Mouse (Mus musculus) intestine, postnatal 0 days (tissue): ENCODE results near the gene Lamc1. TPM values are rescaled to one million over a fixed set of nuclear protein-coding genes. Genes with fewer than 3 reads are reported as not detected.

Experiments used
- ATAC-seq: fragments of 200-750 bp; cut with Nextera tagmentation; 2 replicates; pipeline ENCODE4 v1.8.0; 2017; ENCODE audit warnings: mild to moderate bottlenecking, moderate TSS enrichment, moderate library complexity
- H3K27ac ChIP-seq: fragments of 300-500 bp; sonication (generic); 2 replicates; pipeline ENCODE4 v1.5.1; 2014; ENCODE audit warnings: mild to moderate bottlenecking, low read depth, low read length, moderate library complexity
- H3K27me3 ChIP-seq: fragments of 300-500 bp; sonication (generic); replicated peaks from 2 replicates; pipeline ENCODE4 v1.6.1; 2014; ENCODE audit warnings: low read length, mixed read lengths; ENCODE audit not compliant: control insufficient read depth, insufficient read depth
- H3K36me3 ChIP-seq: fragments of 300-500 bp; sonication (generic); 2 replicates; pipeline ENCODE4 v1.6.1; 2014; ENCODE audit warnings: mild to moderate bottlenecking, moderate library complexity; ENCODE audit not compliant: control insufficient read depth, insufficient read depth
- H3K4me1 ChIP-seq: fragments of 300-500 bp; sonication (generic); replicated peaks from 2 replicates; pipeline ENCODE4 v1.6.1; 2014; ENCODE audit warnings: antibody characterized with exemption, low read length, mixed read lengths; ENCODE audit not compliant: control insufficient read depth, insufficient read depth
- H3K4me2 ChIP-seq: fragments of 300-500 bp; sonication (generic); replicated peaks from 2 replicates; pipeline ENCODE4 v1.6.1; 2014; ENCODE audit warnings: low read depth, mild to moderate bottlenecking, moderate library complexity
- H3K4me3 ChIP-seq: fragments of 300-500 bp; sonication (generic); 2 replicates; pipeline ENCODE4 v1.5.1; 2014; ENCODE audit warnings: low read depth, low read length
- H3K9ac ChIP-seq: fragments of 300-500 bp; sonication (generic); 2 replicates; pipeline ENCODE4 v1.6.1; 2014; ENCODE audit warnings: mild to moderate bottlenecking, low read depth, low read length
- H3K9me3 ChIP-seq: fragments of 300-500 bp; sonication (generic); 2 replicates; pipeline ENCODE4 v1.6.1; 2016; ENCODE audit warnings: mixed run types; ENCODE audit not compliant: control insufficient read depth
- CTCF ChIP-seq: sonication (generic); IDR thresholded peaks from 2 replicates; pipeline ENCODE4 v1.5.1; 2016; ENCODE audit warnings: low read depth, mild to moderate bottlenecking, control low read depth, antibody characterized with exemption, moderate library complexity
- WGBS: fragments of 180-500 bp; shearing (Covaris S2); extraction: QIAGEN DNeasy Blood & Tissue Kit; methylation state at CpG from one replicate; pipeline ENCODE4 v1.1.7; 2014; 5-methylcytosine and 5-hydroxymethylcytosine counted together
- polyA plus RNA-seq: library from polyadenylated mRNA; unstranded; fragments of >200 nt; fragmentation: Nextera tagmentation; extraction: Ambion mirVana; gene quantifications from 2 replicates; pipeline ENCODE4 v1.2.1, GENCODE M21; 2015

The Lamc1 gene
- polyA plus RNA-seq, 1 experiment from 2014 or later = 39.2 TPM

GRCm38 (mm10) chr1:153274611-153275010 is 58.0 kb downstream of the Lamc1 start:
- H3K27me3 ChIP-seq = no peaks in the 10 kb centered on the region
- H3K36me3 ChIP-seq = no peaks in the 10 kb centered on the region
- ATAC-seq = no peak
- no peaks in the 10 kb centered on the region for H3K4me1 ChIP-seq
- H3K9me3 ChIP-seq = no peaks in the 10 kb centered on the region
- H3K27ac ChIP-seq = no peak overlapping the region
- no peak overlapping the region for H3K4me3 ChIP-seq
- no peak overlapping the region for H3K9ac ChIP-seq
- WGBS = 15% methylated on average over 6 of the region's 6 CpGs
- no peak overlapping the region for H3K4me2 ChIP-seq
- no peak for TF ChIP-seq CTCF

- Histone ChIP-seq H3K4me3 (no peak overlapping the region), H3K36me3 (no peaks in the 10 kb centered on the region), H3K27ac (no peak overlapping the region), H3K27me3 (no peaks in the 10 kb centered on the region), H3K9ac (no peak overlapping the region), H3K4me1 (no peaks in the 10 kb centered on the region), H3K9me3 (no peaks in the 10 kb centered on the region), H3K4me2 (no peak overlapping the region)
- ATAC-seq = no peak
- 39% methylated on average over 8 of the region's 8 CpGs for WGBS
- no peak for TF ChIP-seq CTCF
These were observed 58.9 kb downstream of the Lamc1 start for GRCm38 (mm10) chr1:153273657-153274056.

GRCm38 (mm10) chr1:153270827-153271226 is 61.8 kb downstream of the Lamc1 start:
- H3K9me3 ChIP-seq = no peaks in the 10 kb centered on the region
- no peak for ATAC-seq
- no peak overlapping the region for H3K27ac ChIP-seq
- no peak overlapping the region for H3K9ac ChIP-seq
- H3K36me3 ChIP-seq = no peaks in the 10 kb centered on the region
- H3K27me3 ChIP-seq = no peaks in the 10 kb centered on the region
- no peak overlapping the region for H3K4me3 ChIP-seq
- no peak overlapping the region for H3K4me2 ChIP-seq
- WGBS = 94% methylated on average over 15 of the region's 15 CpGs
- H3K4me1 ChIP-seq = peaks cover 3% of the 10 kb centered on the region; the same call in 1 of the 2 replicates
- TF ChIP-seq CTCF = no peak

- no peak overlapping the region for H3K4me3 ChIP-seq
- H3K4me1 ChIP-seq = peaks cover 3% of the 10 kb centered on the region; the same call in 1 of the 2 replicates
- no peak overlapping the region for H3K4me2 ChIP-seq
- no peaks in the 10 kb centered on the region for H3K36me3 ChIP-seq
- WGBS = 62% methylated on average over 6 of the region's 6 CpGs
- no peaks in the 10 kb centered on the region for H3K27me3 ChIP-seq
- H3K9ac ChIP-seq = no peak overlapping the region
- ATAC-seq = no peak; the same call in 1 of the 2 replicates
- H3K9me3 ChIP-seq = no peaks in the 10 kb centered on the region
- no peak for TF ChIP-seq CTCF
- H3K27ac ChIP-seq = no peak overlapping the region
These were observed 62.9 kb downstream of the Lamc1 start for GRCm38 (mm10) chr1:153269681-153270080.

- no peak for TF ChIP-seq CTCF
- Histone ChIP-seq H3K4me3 (no peak overlapping the region), H3K9ac (no peak overlapping the region), H3K27me3 (no peaks in the 10 kb centered on the region), H3K4me1 (peaks cover 8% of the 10 kb centered on the region; the same call in 1 of the 2 replicates), H3K36me3 (no peaks in the 10 kb centered on the region), H3K27ac (no peak overlapping the region), H3K4me2 (no peak overlapping the region), H3K9me3 (no peaks in the 10 kb centered on the region)
- no peak for ATAC-seq
- 60% methylated on average over 6 of the region's 6 CpGs for WGBS
These were observed 63.7 kb downstream of the Lamc1 start for GRCm38 (mm10) chr1:153268806-153269309.

GRCm38 (mm10) chr1:153268306-153268705 is 64.3 kb downstream of the Lamc1 start:
- H3K36me3 ChIP-seq = no peaks in the 10 kb centered on the region
- no peak for TF ChIP-seq CTCF
- WGBS = 69% methylated on average over 7 of the region's 7 CpGs
- ATAC-seq = no peak
- no peak overlapping the region for H3K9ac ChIP-seq
- H3K9me3 ChIP-seq = no peaks in the 10 kb centered on the region
- H3K27ac ChIP-seq = no peak overlapping the region
- no peaks in the 10 kb centered on the region for H3K27me3 ChIP-seq
- H3K4me2 ChIP-seq = no peak overlapping the region
- peaks cover 8% of the 10 kb centered on the region; the same call in 1 of the 2 replicates for H3K4me1 ChIP-seq
- no peak overlapping the region for H3K4me3 ChIP-seq

GRCm38 (mm10) chr1:153267730-153268129 is 64.9 kb downstream of the Lamc1 start:
- H3K4me3 ChIP-seq = no peak overlapping the region
- H3K27me3 ChIP-seq = no peaks in the 10 kb centered on the region
- ATAC-seq = no peak
- H3K9ac ChIP-seq = no peak overlapping the region
- no peak for TF ChIP-seq CTCF
- H3K4me2 ChIP-seq = no peak overlapping the region
- no peaks in the 10 kb centered on the region for H3K9me3 ChIP-seq
- no peaks in the 10 kb centered on the region for H3K36me3 ChIP-seq
- peaks cover 8% of the 10 kb centered on the region; the same call in 1 of the 2 replicates for H3K4me1 ChIP-seq
- WGBS = 73% methylated on average over 7 of the region's 7 CpGs
- H3K27ac ChIP-seq = no peak overlapping the region
